Mouse (Mus musculus) cerebellum, adult (tissue): Measurements from ENCODE around the gene Wfdc15b.

Experiments
- ATAC-seq: cut with Nextera tagmentation; 2 replicates; pipeline ENCODE4 v1.9.2; 2017; ENCODE audit warnings: mild to moderate bottlenecking, moderate library complexity, mixed read lengths; ENCODE audit not compliant: insufficient number of reproducible peaks, low FRiP score, low TSS enrichment

Gene Wfdc15b

DNA sequence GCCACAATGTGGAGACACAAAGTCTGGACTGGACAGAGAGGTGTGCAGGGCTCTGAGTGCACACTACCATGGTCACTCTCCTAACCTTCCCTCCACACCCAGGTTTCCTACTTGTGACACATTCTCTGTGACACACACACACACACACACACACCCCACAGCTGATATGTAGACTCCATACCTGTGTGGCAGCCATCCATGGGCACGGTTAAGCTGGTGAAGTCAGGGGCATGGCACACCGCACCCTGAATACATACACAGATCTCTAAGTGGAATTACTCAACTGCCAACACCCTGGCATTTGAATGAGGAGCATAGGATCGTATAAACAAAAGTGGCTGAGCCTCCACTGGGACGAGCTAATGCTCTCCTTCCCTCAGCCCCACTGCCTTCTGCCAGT, 40.7 kb downstream of the Wfdc15b start:
- no peak for ATAC-seq

DNA sequence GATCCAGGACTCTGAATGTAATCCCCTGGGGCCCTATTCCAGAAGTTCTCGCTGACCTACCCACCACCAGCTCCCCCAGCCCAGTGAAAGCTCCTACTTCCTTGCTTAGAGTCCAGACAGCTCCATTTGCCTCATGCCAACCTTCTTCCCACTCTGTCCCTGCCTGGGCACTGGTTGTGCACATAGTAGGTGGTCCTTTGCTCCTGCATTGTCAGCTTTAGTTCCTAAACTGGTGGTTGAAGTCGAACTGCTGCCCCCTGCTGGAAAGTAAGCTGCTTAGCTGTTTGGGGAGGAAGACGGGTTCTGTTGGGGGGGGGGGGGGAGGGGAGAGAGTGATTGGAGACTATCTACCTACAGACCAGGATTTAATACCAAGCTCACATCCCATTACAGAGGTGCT, 41.3 kb downstream of the Wfdc15b start:
- ATAC-seq, result no peak

DNA sequence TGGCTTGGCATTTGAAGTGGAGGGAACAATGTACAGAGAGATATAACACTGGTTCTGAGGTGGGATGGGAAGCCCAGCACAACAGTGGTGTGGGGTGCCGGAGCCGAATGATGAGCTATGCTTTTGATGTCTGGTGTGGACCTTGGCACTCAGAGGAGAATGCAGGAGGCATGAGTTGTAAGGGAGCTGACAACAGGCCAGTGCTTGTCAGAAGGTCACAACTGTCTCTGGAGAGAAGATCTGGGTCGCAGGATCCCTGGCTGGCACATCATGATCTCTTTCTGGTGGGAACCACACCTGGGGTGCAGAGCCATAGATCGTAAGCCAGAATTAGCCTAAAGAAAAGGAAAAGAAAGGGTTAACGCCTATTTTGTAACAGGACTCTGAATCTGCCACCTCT, 43.6 kb downstream of the Wfdc15b start:
- no peak for ATAC-seq

DNA sequence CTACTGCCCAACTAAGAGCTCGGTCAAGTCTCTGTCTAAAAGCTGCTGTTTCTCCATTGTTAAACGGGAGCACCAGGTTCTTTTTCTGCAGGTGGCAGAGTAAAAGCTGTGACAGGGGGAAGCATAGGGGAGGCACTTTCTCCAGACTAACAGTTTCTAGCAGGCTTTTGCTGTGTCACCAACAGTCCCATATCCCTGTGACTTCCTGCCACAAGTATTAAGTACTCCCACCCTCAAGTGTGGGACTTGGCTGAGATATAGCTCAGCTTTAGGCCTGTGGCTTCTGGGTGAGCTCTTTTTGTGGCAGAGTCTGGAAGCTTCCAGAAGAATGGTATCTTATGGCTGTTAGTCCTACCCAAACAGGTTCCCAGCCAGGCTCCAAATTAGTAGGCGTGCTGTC, 45.6 kb downstream of the Wfdc15b start:
- ATAC-seq, result no peak

DNA sequence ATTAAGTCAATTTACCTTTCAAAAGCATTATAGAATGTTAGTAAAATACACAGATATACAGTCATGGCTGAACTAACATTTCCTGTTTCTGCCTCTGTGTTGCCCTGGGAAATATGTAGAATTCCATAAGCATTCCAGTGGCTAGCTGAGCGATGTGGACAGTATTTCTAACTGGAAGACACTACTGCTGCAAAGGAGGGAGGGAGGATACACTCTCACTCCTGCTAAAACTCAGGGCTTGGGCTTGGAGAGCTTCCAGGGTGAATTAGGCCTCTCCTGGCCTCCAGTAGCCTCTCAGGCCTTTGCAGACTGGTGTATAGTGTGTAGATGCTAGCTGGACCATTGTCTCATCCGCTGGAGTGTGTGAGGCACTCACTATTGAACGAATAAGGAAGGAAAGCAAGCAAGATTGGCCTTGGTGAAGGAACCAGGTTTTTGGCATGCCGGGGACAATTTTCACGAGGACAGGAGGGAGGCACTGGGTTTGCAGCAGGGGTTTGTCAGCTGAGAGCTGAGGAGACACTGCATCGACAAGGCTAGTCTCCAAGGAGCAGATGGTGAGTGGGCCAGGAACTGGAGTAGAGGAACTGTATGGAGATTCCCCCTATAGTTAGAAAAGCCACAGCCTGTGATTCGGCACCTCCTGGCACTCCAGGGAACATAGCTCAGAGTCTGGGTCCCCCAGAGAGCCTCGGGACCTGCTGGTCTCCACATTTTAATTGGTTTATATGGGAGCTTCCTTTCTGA, 46.6 kb downstream of the Wfdc15b start:
- ATAC-seq, result peak; percentile 62; the same call in 1 of the 2 replicates

DNA sequence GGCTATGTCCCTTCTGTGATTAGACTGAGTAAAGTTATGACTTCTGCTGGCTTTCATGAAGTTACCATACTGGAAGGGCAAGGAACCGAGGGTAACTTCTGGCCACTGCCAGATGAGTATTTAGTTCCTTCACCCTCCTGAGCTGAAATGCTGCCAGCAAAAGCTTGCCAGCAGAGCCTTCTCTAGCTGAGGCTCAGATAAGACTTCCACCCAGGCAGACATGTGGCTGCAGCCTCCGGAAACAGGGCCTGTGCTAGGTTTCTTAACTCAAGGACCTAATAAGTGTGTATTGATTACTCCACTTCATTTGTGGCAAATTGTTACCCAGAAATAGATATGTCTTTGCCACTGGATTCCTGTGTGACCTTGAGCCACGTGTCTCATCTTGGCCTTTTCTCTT, 48.1 kb downstream of the Wfdc15b start:
- no peak for ATAC-seq

DNA sequence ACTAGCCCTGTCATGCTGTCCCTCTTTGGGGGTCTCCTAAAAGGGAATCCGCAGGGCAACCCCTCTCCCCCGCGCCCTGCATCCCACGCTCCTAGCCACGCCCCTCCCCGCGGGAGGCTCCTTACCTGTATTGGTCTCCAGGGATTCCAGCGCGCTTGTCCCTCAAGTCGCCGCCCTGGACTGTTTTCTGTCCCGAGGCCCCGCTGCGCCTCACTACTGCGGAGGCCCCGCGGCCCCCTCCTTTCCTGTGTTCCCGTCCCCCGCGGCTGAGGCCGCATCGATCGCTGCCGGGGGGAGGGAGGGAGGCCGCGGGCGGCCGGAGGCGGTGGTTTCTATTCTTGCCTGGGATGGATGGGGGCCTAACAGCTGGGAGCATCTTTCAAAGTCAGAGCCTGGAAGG, 50.6 kb downstream of the Wfdc15b start, which contains the start of gene Kcns1:
Kcns1 (minus strand) TSS at position 212 of the 400 bp plus-strand sequence.
- ATAC-seq, result no peak

DNA sequence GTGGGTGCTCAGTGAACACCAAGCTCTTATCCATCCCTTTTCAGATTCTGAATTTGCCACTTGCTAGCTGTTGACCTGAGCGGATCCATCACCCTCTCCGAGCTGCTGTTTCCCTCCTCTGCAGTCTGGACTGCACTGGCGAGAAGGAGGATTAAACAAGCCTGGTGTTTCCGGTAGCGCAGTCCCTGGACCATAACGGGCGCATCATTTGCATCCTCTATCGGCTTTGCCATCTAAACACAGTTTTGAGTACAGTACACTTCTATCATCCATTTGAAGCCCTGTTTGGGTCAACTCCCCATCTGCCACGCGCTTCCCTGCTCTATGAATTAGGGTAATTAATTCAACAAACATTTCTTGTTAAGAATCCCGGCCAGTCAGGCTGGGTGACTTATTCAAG, 51.1 kb downstream of the Wfdc15b start:
- ATAC-seq, result no peak

DNA sequence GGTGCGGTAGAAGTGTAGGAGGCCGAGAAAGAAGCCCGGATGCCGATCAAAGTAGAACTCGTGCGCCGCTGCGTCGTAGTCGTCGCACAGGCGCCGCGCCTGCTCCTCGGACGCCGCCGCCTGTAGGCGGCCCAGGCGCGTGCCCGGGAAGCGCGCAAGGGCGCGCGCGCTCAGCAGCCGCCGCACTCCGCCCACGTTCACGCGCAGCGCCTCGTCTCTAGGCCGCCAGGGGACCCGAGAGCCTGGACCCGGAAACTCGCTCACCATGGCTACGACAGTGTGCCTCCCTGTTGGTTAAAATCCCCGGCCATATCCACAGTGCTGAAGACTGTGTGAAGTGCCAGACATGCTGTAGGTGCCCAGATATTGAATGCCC, 52.9 kb downstream of the Wfdc15b start:
- ATAC-seq, result no peak

DNA sequence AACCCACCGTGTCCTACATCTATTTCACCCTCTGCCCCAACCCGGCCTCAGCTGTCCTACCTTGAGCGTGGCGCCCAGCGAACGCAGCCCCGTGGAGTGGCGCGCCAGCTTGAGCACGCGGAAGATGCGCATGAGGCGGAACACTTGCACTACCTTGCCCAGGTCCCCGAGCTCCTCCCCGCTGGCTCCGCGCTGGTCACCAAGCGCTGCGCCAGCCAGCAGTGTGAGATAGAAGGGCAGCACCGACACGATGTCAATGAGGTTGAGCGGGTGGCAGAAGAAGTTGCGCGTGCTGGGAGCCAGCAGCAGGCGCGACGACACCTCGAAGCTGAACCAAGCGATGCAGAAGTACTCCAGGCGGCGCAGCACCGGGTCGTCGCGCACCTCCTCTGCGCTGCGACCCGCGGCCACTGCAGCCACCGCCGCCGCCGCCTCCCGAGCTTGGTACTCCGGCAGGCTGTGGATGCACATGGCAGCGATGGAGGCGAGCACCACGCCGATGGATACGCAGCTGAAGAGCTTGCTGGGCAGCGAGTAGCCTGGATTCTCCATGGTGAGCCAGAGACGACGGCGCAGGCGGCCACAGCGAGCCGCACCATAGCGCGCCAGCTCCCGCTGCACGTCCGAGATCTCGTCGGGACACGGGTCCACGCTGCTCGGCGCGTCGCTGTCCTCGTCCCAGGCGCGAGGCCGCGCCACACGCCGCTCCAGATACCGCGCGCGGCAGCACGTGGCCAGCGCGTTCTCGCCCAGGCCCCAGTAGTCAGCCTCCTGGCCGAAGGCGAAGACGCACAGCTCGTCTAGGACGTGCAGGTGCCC, 53.5 kb downstream of the Wfdc15b start:
- ATAC-seq, result no peak

DNA sequence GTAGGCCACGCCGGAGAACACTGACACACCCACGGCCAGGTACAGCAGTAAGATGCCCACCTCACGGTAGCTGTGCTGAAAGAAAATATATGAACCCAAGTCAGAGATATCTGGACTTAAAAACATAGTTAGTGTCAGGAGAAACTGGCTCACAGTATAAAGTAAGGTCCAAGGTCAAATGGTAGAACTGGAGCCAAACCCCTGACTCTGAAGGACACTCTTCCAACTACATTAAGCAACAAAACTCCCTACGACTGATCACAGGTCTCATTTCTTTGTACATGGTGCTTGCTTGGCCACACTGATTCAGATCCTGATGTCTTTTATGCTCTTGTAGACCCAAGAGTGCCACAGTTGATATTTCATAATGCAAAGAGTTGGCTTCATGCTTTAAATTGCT, 56.5 kb downstream of the Wfdc15b start:
- no peak for ATAC-seq
